Mouse (Mus musculus): ENCODE measurements around the gene Gna15.

Gene Gna15

GRCm38 (mm10) chr10:81495616-81496263 lies 28.3 kb downstream of the Gna15 start:
- DNase-seq (ENCODE audit: low read depth, low spot score) = no peak

- no peak for DNase-seq (ENCODE audit: low read depth, low spot score)
Observed at GRCm38 (mm10) chr10:81495151-81495550, 28.9 kb downstream of the Gna15 start.

GRCm38 (mm10) chr10:81494260-81495041 lies 29.6 kb downstream of the Gna15 start:
- no peak for DNase-seq (ENCODE audit: low read depth, low spot score)

GRCm38 (mm10) chr10:81493601-81494220 lies 30.3 kb downstream of the Gna15 start:
- DNase-seq (ENCODE audit: low read depth, low spot score) = no peak

GRCm38 (mm10) chr10:81492606-81493240 lies 31.3 kb downstream of the Gna15 start:
- DNase-seq (ENCODE audit: low read depth, low spot score) = no peak

GRCm38 (mm10) chr10:81491018-81491417 lies 33.0 kb downstream of the Gna15 start:
- DNase-seq (ENCODE audit: low read depth, low spot score) = no peak

GRCm38 (mm10) chr10:81489941-81490340 lies 34.1 kb downstream of the Gna15 start:
- no peak for DNase-seq (ENCODE audit: low read depth, low spot score)

- DNase-seq (ENCODE audit: low read depth, low spot score) = no peak
Observed at GRCm38 (mm10) chr10:81488081-81488480, 35.9 kb downstream of the Gna15 start.

- no peak for DNase-seq (ENCODE audit: low read depth, low spot score)
Observed at GRCm38 (mm10) chr10:81486496-81486895, 37.5 kb downstream of the Gna15 start.

- no peak for DNase-seq (ENCODE audit: low read depth, low spot score)
Observed at GRCm38 (mm10) chr10:81485479-81486018, 38.5 kb downstream of the Gna15 start.

GRCm38 (mm10) chr10:81485060-81485449 lies 39.0 kb downstream of the Gna15 start:
- peak; percentile 59 for DNase-seq (ENCODE audit: low read depth, low spot score)

GRCm38 (mm10) chr10:81484441-81485059 lies 39.5 kb downstream of the Gna15 start:
- no peak for DNase-seq (ENCODE audit: low read depth, low spot score)

GRCm38 (mm10) chr10:81483983-81484382 lies 40.0 kb downstream of the Gna15 start:
- DNase-seq (ENCODE audit: low read depth, low spot score) = peak; percentile 85

GRCm38 (mm10) chr10:81482533-81482889 lies 41.5 kb downstream of the Gna15 start, which contains the start of gene Celf5:
Celf5 (minus strand) TSS chr10:81482709.
- DNase-seq (ENCODE audit: low read depth, low spot score) = no peak

- no peak for DNase-seq (ENCODE audit: low read depth, low spot score)
Observed at GRCm38 (mm10) chr10:81481605-81482532, 42.2 kb downstream of the Gna15 start.

- no peak for DNase-seq (ENCODE audit: low read depth, low spot score)
Observed at GRCm38 (mm10) chr10:81474461-81474860, 49.6 kb downstream of the Gna15 start.

GRCm38 (mm10) chr10:81473003-81473451 lies 51.0 kb downstream of the Gna15 start:
- DNase-seq (ENCODE audit: low read depth, low spot score) = peak; percentile 55

- peak; percentile 63 for DNase-seq (ENCODE audit: low read depth, low spot score)
Observed at GRCm38 (mm10) chr10:81472403-81473002, 51.5 kb downstream of the Gna15 start.

GRCm38 (mm10) chr10:81470454-81470853 lies 53.6 kb downstream of the Gna15 start:
- no peak for DNase-seq (ENCODE audit: low read depth, low spot score)

GRCm38 (mm10) chr10:81469253-81469652 lies 54.8 kb downstream of the Gna15 start:
- no peak for DNase-seq (ENCODE audit: low read depth, low spot score)

All from ES-CJ7 (cell line).